Mouse (Mus musculus): ENCODE results near the gene Tpo. TPM values are rescaled to one million over a fixed set of nuclear protein-coding genes. Genes with fewer than 3 reads are reported as not detected.

Tpo gene
- polyA plus RNA-seq, 1 experiment from 2014 or later = 0.35 TPM

Other genes with a start within 250 kb of the Tpo start
- 49.5 and 52.3 TPM in 2 replicates for gene Pxdn, start 195.0 kb downstream of the Tpo start, polyA plus RNA-seq (2015; fragmentation: Nextera tagmentation; extraction: Ambion mirVana)
- 5.4 and 5.7 TPM in 2 replicates for gene Sntg2, start 240.8 kb upstream of the Tpo start, polyA plus RNA-seq (2015; fragmentation: Nextera tagmentation; extraction: Ambion mirVana)